Mouse (Mus musculus): ENCODE data around the gene A630076J17Rik.

The A630076J17Rik gene

DNA sequence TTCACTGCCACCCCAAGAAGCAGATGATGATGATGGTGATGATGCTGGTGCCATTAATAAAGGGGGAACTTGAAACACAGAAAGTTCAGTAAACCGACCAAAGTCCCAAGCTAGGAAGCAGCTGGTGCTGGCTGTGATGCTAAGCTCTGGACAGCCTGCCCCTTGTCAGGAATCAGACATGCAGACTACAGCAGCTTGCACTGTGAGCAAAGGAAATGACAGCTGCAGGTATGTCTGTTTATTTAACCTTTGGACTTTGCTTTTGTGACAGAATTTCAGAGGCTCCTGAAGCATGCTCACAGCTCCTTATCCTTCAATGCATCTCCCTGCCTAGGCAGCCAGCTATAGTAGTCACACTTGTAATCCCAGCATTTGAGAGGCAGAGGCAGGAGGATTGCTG lies at the start of gene A630076J17Rik:
Gene A630076J17Rik, plus strand, starts transcription at position 88 of the 400 bp plus-strand sequence.
- DNase-seq (ENCODE audit: extremely low read depth, low read depth) = no peak

DNA sequence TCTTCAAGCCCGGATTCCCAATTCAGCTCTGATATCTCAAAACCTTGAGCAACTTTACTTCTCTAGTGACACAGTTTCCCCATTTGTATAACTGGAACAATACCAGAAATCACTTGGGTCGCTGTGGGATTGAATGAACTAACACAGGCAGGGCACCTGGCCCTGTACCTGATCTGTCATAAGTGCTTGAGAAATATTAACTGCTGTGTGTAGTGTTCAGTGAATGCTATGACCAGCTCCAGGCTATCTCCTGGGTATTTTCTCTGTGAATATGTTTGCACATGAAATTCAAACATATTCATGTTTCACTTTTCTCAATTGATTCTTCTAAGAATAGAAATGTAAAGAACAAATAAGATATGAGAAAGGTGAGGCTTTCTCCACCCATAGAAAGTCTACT lies 49.6 kb upstream of the A630076J17Rik start:
- no peak for DNase-seq (ENCODE audit: extremely low read depth, low read depth)

DNA sequence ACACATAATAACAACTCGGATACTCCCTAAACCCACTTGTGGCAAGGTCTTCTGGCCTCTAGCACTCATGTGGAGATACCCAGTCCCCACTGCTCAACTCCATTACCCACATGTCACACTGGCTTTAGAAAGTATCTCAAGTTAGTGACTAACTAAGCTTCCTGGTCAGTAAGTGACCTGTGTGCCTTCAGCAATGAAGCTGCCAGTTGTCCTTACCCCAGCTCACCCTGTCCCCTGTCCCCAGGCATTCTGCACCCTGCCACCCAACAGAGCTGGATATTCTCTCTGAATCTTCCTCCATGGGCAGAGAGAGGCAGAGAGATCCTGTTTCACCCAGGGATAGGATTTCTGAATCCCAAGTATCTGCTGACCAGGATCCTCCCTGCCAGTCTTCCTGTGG lies 47.7 kb upstream of the A630076J17Rik start, which contains the start of gene Kcna10:
Gene Kcna10, plus strand, starts transcription at position 301 of the 400 bp plus-strand sequence.
- DNase-seq (ENCODE audit: extremely low read depth, low read depth) = no peak

DNA sequence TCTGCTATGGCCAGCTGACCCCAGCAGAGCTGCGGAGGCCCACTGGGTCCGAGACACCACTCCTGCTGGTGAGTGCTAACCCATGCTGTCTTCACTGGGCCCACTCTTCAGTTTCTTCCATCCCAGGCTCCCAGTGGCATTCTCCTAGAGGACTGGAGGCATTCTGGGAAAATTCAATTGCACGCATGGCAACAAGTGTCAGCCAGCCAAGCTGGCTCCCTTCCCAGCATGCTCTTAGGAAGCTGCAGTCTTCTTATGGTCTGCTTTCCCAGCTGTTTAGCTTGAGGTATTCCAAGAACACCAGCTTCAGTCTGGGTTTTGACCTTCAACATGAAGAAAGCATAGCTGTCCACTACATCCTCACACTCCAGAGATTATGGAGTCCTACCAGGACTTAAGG lies 47.2 kb upstream of the A630076J17Rik start:
- no peak for DNase-seq (ENCODE audit: extremely low read depth, low read depth)

DNA sequence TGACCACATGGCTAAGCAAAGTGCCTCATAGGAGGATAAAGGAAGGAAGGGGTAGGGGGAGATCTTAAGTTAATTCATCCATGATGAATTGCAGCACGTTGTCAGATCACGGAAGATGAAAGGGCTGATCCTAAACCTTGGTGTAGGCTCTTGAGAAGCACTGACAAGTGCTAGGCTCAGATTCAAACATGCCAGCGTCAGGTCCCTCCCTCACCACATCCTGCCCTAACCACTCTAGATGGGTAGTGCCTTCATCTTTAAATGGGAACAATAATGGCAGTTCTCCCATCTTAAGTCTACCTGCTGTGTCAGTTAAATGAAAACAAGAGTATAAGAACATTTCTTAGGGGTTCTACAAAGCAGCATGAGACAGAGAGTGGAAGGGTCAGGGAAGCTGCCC lies 44.8 kb upstream of the A630076J17Rik start:
- DNase-seq (ENCODE audit: extremely low read depth, low read depth) = no peak

DNA sequence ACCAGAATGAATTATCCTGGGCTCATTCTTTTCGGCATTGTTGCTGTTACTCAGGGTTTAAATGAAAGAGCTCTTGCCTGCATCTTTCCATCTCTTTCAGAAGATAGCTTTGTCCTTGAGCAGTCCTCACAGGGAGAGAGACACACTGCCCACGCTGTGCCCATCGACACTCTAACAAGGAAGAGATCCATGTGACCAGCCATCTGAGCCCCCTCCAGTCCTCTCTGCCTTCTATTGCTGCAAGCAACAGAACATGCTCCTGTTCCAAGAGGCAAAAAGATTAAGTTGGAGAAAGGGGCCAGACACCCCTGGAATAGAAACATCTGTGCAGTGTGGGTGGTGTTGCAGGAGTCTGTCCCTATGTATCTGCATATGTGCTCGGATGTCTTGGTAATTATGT lies 43.4 kb upstream of the A630076J17Rik start:
- no peak for DNase-seq (ENCODE audit: extremely low read depth, low read depth)

DNA sequence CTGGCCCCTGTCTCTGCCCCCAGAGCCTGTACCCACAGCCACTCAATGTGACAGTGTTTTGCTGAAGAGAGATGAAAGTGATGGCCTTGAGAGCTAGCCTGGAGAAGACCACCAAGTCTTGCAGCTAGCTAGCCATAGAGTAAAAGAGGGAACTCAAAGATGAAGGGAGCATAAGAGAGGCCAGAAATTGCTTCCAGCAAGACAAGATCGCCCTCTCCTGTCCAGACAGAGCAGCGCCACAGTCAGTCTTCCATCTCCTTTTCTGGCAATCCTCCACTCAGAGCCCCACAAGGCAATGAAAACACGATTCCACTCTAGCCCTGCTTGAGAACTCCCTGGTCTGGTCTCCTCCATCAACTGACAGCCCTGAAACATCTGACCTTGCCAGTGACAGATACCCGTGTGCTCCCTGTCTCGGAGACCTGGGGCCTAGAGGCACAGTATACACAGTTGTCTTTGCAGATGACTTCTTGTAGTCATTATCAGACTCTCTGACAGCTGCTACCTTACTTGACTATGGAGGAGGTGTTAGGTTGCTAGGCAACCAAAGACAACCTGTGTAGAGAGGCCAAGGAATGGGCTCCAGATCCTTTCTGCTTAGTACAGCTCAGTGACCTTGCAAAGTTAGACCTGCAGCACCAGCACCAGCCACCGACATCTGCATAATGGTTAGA lies 42.1 kb upstream of the A630076J17Rik start:
- DNase-seq (ENCODE audit: extremely low read depth, low read depth) = no peak

DNA sequence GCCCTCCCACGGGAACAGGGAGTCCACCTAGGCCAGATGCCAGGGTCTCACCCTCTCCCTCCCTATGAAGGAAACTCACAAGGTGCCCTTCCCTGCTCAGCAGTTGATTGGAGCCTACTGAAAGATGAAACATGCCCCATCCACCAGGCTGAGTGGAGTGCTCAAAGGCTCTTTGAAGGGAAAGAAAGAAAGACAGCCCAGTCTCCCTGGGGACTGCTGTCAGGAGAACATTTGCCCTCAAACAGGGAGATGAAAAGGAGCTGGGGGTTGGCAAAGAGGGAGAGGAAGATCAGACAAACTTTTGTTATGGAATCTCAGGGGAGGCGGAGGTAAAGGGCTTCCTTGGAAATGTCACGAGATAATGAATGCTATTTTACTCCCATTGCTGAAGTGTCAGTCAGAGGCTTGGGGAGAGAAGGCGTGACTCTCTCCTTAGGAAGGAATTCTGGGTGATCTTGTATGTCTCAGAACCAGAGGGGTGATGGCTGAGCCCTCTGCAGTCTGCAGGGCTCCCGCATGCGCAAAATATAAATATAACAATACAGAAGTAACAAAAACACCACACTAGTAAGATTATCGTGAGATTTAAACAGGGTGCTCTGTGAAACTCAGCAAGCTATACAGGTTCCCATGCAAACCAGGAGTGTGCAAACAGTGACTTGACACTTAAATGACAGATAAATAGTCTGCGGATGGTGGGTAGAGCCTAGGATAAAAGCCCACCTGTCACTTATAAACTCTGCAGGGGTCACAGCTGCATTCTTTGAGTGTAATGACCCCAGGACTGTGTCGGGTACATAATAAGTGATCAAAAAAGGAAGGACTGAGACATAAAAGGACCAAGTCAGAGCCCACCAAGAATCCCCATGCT lies 28.9 kb upstream of the A630076J17Rik start:
- DNase-seq (ENCODE audit: extremely low read depth, low read depth) = no peak

DNA sequence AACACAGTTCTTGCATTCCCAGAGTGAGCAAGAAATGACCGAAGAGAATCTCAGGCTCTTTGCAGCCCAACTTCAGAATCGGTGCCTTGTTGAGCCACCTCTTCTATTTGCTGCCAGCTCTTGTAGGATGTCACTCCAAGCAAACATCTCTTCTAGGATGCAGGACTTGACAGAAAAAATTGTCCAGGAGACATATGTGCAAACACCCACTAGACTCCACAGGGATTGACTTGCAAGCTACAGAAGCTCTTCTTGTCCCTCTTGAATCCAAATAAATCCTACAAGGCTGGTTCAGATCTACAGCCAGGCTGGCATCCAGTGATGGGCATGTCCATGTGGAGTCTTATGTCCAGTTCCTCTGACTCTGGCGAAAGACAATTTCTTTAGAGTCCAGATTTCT lies 26.0 kb upstream of the A630076J17Rik start:
- no peak for DNase-seq (ENCODE audit: extremely low read depth, low read depth)

DNA sequence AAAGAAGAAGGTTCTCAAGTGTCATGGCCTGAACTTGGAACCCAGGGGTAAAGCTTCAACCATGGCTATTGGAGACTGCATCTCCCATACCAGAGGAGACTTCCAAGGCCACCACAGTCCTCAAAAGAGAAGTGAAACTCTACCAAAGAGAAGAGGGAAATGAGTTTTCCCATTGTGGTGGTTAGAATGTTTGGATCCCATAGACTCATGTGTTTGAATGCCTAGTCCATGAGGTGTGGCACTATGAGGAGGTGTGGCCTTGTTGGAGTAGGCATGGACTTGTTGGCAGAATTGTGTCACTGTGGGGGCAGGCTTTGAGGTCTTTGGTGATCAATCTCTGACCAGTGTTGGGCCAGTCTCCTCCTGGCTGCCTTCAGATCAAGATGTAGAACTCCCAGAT lies 25.2 kb upstream of the A630076J17Rik start:
- DNase-seq (ENCODE audit: extremely low read depth, low read depth) = no peak

DNA sequence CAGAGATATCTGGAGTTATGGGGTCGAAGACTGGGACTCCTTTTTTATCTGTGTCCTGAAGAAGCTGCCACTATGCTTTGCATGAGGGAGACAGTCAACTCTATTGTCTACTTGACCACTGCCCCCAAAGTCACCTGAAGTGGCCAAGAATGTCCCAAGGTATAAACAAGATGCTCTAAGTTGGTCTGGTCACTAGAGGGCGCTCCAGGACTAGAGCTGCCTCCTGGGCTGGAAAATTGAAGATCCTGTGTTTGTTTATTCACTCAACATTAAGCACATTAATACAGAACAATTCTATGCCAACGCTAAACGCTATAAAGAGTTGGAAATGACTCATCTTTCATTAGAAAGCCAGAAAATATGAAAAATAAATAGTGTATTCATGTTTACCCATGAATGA lies 24.4 kb upstream of the A630076J17Rik start:
- DNase-seq (ENCODE audit: extremely low read depth, low read depth) = peak; percentile 27

DNA sequence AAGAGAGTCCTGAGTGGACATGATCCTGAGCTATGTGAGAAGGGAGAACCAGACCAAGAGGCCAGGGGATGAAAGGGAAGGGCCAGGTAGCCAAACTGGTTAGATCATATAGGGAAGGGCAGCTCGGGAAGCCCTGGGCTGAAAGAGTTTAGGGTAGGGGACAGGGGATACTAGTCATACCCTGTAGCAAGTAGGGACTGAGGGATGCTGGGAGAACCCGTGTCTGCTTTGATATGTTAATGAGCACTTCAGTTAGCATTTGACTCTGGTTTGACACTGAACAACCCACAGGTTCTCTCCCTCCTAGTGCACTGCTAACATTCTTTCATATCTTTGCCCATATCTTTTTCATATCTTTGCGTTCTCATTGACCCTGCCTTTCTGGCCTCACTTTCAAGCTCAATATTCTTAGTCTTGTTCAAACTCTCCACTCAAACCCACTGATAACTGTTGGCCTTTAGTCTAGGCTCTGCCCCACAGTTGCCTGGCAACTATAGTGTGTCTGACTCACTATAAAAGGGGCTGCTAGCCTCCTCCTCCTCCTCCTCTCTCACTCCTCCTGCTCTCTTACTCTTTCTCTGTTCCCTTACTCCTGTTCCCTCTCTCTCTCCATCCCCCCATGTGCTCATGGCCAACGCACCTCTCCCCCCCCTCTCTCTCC lies 23.8 kb upstream of the A630076J17Rik start:
- DNase-seq (ENCODE audit: extremely low read depth, low read depth) = no peak

DNA sequence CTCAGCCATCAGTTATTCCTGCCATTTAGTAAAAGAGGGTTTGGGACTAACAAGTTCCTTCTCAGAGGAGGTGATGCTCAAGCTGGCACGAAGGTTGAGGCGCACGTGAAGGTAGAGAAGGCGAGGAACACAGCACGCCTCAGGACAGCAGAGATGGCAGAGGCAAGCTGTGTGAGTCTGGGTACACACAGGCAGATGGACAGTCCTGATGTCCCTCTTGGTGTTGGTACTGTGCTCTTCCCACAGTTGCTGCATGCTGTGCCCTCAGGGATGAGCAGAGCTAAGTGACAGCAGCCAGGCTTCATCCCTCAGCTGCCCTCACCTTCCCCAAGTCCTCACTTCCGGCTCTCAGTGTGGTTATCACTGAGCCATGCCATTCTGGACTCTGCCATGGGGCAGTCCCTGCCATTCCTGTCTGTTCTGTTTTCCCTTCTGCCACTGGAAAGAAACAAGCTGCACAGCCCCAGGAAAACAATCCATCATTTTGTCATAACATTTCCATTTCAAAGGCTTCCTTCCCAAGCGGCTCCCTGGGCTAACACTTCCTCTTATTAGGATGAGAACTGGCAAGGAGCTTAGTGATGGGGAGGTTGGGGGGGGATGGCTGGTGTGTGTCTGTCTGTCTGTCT lies 22.7 kb upstream of the A630076J17Rik start:
- no peak for DNase-seq (ENCODE audit: extremely low read depth, low read depth)

DNA sequence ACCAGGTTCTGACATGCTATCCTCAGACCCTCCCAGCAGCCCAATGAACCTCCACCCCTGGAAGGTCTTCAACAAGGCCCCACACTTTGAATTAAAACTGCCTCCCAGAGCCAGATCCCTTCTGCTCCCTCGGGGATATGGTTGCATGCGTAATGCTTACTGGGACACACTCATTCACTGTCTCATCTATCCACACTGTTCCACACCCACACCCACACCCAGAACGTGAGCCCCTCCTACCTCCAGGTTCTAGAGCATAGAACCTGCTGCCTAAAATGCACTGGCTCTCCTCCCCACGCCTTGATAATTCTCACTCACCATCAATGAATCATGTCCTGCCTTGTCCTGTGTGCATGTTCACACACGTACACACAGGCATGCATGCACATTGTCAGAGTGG lies 15.8 kb upstream of the A630076J17Rik start:
- no peak for DNase-seq (ENCODE audit: extremely low read depth, low read depth)

DNA sequence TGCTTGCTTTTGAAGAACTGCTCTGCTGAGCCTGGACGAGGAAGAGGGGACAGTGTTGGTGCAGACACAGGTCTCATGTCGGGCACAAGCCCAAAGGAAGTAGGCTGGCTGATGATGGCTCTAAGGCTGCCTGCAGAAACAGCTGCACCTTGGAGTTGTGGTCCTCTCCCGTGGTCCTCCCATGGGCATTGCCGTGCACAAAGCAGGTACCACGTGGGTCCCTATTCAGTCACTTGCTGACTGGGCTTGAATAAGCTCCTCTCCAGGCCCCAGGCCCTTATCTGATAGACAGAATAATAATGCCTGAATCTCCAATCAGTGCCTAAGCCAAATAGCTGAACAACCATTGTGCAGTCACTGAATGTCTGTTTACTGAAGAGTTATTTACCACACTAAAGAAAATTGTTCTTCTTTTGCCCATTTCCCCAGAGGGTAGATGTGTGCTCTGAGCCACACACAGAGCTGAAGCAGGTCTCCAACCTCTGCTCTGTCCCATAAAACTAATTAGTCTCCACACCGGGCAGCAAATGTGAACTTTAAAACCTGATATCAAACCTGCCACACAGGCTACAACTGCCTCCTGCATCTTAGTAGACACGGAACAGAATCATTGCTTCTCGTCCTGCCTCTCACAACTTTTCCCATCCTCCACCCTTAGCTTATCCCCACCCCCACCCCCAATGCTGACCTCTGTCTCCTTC lies 13.9 kb upstream of the A630076J17Rik start:
- no peak for DNase-seq (ENCODE audit: extremely low read depth, low read depth)

DNA sequence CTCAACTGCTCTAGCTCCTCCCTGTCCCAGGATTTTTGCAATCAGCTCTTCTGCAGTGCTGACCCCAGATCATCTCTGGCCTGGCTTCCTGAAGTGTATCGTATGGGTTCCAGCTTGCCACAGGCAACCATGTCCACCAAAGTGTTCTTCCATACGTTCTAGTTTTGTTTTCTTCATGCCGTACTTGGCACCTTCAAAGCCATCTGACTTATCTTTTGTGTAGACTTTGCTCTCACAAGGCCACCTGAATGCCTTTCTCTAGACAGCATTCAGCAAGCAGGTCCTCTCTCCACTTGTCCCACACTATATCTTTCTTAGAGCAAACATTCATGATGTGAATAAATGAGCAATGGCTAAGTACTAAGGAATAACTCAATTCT lies 13.3 kb upstream of the A630076J17Rik start:
- no peak for DNase-seq (ENCODE audit: extremely low read depth, low read depth)

DNA sequence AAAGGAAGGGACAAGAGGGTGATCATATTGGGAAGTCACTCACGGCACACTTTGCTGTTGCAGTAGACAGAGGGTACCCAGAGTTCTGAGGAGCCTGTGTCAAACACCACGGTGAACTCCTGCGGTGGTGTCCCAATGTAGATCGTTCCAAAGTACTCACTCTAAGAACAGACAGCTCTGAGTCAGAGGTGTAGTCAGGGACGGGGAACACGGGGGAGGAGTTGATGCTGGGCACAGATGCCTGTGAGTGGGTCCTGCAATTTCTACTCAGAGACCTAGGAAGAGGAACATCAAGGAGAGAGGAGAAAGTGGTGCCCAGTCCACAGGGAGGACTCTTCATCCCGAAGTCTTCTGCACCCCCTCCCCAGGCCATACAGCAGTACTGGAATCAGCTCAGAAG lies 11.8 kb upstream of the A630076J17Rik start:
- no peak for DNase-seq (ENCODE audit: extremely low read depth, low read depth)

DNA sequence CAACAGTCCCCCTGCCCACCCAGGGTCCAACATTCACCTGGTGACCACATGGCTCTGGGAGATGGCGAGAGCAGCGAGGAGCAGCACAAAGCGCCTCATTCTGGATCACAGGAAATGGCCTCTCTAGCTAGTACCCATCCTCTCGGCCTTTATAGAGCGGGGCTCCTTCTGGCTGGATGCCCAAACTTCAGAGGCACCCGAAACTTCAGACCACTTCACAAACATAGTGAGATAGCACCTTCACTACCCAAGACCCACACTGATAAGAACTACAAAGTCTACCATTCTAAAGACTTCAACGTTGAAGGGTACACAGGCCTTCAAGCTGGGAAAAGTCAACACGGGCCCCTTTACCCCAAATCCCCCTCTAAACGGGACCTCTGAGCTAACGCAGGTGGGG lies 8.8 kb upstream of the A630076J17Rik start, which contains the start of gene Cym:
Gene Cym, minus strand, starts transcription at position 125 of the 400 bp plus-strand sequence.
- DNase-seq (ENCODE audit: extremely low read depth, low read depth) = no peak

DNA sequence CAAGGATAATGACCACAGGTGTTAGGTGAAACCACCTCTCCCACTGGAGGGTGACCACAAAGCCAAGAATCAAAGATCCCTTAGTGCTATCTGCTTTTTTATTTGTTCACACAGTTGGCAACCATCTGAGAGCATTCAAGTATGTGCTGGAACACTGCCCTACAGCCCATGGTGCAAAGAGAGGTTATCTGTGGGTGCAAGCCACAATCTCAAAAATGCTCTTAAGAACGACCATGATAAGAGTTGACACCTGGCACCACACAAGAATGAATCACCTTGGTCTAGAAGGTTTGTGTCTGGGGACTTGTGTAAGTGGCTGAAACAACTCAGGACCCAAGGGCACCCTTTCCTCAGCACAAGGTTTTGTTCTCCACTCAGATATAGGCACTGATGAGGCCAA lies 7.2 kb upstream of the A630076J17Rik start:
- no peak for DNase-seq (ENCODE audit: extremely low read depth, low read depth)

DNA sequence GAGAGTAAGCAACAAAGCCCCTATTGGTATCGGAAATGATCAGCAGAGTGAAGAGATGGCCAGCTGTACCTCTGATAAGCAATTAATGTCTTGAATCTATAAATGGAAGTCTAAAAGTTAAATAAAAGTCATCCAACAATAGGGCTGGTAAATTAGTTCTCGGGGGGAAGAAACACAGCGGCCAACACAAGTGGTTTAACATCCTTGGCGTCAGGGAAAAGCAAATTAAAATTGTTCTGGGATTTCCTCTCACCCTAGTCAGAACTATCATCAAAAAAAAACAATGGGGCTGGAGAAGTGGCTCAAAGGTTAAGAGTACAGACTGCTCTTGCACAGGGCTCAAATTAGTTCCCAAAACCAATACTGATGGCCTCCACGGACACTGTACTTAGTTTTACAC lies 4.6 kb upstream of the A630076J17Rik start:
- DNase-seq (ENCODE audit: extremely low read depth, low read depth) = no peak

DNA sequence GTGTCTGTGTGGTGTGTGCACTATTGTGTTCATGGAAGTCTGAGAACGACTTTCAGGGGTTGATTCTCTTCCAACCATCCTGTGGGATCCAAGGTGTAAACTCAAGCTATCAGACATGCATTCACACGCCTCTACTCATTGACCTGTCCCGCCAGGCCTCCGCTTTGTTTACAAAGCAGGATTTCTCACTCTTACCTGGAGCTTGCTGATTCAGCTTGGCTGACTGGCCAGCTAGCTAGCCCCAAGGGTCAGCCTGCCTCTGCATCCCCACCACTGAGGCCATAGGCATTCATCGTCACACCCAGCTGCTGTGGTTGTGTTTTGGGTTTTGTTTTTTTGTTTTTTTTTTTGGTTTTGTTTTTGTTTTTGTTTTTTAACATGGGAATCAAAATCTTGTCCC lies 1.2 kb upstream of the A630076J17Rik start:
- DNase-seq (ENCODE audit: extremely low read depth, low read depth) = no peak
